Mouse (Mus musculus): ENCODE results near the gene Rfesd.

- TF ChIP-seq CTCF (IDR thresholded peaks at IDR 0.05; ENCODE audit: insufficient read depth, low read length) (no peak), POLR2A (IDR thresholded peaks at IDR 0.05; ENCODE audit: borderline replicate concordance, extremely low read depth, low read depth, low read length) (no peak)
Measured at GRCm38 (mm10) chr13:76044971-76045370, 26.5 kb upstream of the Rfesd start.
